Mouse (Mus musculus) spleen, adult 2 months (tissue): ENCODE results near the gene Sephs1. TPM values are rescaled to one million over a fixed set of nuclear protein-coding genes. Genes with fewer than 3 reads are reported as not detected.
A peak's percentile ranks its signal among the peaks of the same experiment; 100 is the strongest.

Source experiments
- DNase-seq, 2 experiments: peaks; one replicate each; pipeline versions ENCODE4 v3.0.0 to v3.0.0-alpha.2; 2012 to 2021; ENCODE audit warnings: low spot score in 2 of 2, low read depth in 1 of 2
- H3K27ac ChIP-seq: fragments of 200-500 bp; 2 replicates; pipeline ENCODE4 v1.5.1; 2012; ENCODE audit warnings: low read length, inconsistent platforms; ENCODE audit not compliant: insufficient read depth
- H3K27me3 ChIP-seq: fragments of 200-500 bp; 2 replicates; pipeline ENCODE4 v1.6.1; 2012; ENCODE audit warnings: mild to moderate bottlenecking, moderate library complexity, low read length, inconsistent platforms; ENCODE audit not compliant: control insufficient read depth, insufficient read depth
- H3K36me3 ChIP-seq: fragments of 200-500 bp; 2 replicates; pipeline ENCODE4 v1.6.1; 2012; ENCODE audit warnings: mild to moderate bottlenecking, low read length, inconsistent platforms; ENCODE audit not compliant: control insufficient read depth, insufficient read depth
- H3K4me1 ChIP-seq: fragments of 200-500 bp; 2 replicates; pipeline ENCODE4 v1.6.1; 2011; ENCODE audit warnings: inconsistent platforms; ENCODE audit not compliant: control insufficient read depth, insufficient read depth, insufficient read length
- H3K4me3 ChIP-seq: fragments of 200-500 bp; 2 replicates; pipeline ENCODE4 v1.5.1; 2011; ENCODE audit warnings: mild to moderate bottlenecking, inconsistent platforms; ENCODE audit not compliant: insufficient read depth, insufficient read length; ENCODE audit errors: extremely low read depth
- CTCF ChIP-seq: fragments of 200-500 bp; IDR thresholded peaks from 2 replicates; pipeline ENCODE4 v1.5.1; 2011; ENCODE audit warnings: mild to moderate bottlenecking, inconsistent platforms; ENCODE audit not compliant: insufficient read depth, insufficient read length, insufficient replicate concordance; ENCODE audit errors: extremely low read depth
- POLR2A ChIP-seq: fragments of 200-500 bp; IDR thresholded peaks from 2 replicates; pipeline ENCODE4 v1.6.1; 2011; ENCODE audit warnings: low read depth, low read length, inconsistent platforms
- WGBS: fragments of 180-500 bp; shearing (Covaris S2); methylation state at CpG from one replicate; pipeline ENCODE4 v1.1.7; 2018; 5-methylcytosine and 5-hydroxymethylcytosine counted together
- polyA plus RNA-seq: library from polyadenylated mRNA; depleted of rRNA; stranded (reverse); fragments of >200 nt; gene quantifications from 2 replicates; pipeline ENCODE4 v1.2.3, GENCODE M21; 2012; rRNA removed

The Sephs1 gene
- polyA plus RNA-seq = 8.8 and 10.8 TPM in 2 replicates

DNA sequence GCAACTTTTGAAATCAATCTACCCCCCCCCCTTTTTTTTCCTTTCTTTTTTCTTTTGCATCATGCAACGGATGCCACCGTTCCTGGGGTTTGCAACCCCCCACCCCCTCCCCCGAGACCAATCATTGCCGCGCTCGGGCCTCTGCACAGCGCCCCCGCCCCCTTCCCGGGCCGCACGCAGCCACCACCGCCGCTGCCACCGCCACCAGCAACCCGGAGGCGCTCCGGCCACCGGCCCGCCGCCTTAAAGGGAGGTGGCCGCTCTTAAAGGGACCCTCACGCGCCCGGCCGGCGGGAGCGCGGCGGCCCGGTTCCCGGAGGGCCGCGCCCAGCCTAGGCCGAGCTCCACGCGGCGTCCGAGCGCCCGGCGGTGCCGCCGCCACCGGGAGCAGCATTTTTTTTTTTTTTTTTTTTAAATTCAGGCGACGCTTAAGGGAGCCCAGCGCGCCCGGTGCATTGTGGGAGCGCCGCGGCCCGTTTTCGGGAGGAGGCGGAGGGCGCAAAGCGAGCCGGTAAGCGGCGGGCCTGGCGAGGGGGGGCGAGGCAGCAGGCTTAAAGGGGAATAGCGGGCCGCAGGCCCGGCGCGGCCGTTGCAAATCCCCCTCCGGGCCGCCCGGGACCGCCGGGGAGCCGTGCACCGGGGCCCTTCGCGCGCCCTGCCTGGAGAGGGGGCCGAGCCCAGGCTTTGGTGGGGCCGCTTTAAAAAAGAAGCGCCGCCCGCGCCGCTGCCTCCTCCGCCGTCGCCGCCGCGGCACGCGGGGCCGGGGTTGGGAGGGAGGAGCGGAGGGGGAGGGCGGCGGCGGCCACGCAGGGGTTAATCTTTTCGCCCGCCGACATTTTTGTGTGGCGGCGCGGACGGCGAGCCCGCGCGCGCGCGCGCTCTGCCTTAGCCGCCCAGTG lies at the start of gene Sephs1:
Gene Sephs1 (plus strand): TSS at position 215 of the 899 bp plus-strand sequence.
- Histone ChIP-seq H3K27ac (peak within 1 kb of the TSS; percentile 93), H3K4me3 (peak within 1 kb of the TSS; percentile 85), H3K4me1 (no peaks in the 10 kb centered on the region), H3K27me3 (no peaks in the 10 kb centered on the region), H3K36me3 (no peaks in the 10 kb centered on the region; the same call in 1 of the 2 replicates)
- no peak for TF ChIP-seq CTCF
- no peak for TF ChIP-seq POLR2A
- DNase-seq = peak; percentile 50 to 79
- under 1% methylated on average over 96 of the region's 115 CpGs for WGBS

DNA sequence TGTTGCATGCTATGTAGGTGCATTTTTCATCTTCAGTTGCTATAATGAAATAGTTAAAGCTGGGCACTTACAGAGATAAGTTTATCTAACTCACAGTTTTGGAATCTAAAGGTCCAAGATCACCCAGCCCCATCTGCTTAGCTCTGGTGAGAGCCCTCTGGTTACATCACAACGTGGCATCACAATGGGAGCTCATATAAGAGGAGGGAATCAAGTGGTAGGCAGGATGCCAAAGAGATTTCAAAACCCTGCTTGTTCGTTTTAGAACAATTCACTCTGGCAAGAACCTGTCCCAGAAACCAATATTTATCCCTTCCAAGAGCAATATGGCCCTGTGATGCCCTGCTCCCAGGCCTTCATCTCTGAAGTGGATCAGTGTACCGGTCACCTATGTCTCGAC lies 49.2 kb upstream of the Sephs1 start:
- Histone ChIP-seq H3K4me3 (no peak overlapping the region), H3K27me3 (no peaks in the 10 kb centered on the region), H3K4me1 (no peaks in the 10 kb centered on the region), H3K27ac (no peak overlapping the region), H3K36me3 (no peaks in the 10 kb centered on the region)
- 67% methylated on average over 4 of the region's 4 CpGs for WGBS
- TF ChIP-seq CTCF = no peak
- TF ChIP-seq POLR2A = no peak
- no peak for DNase-seq

DNA sequence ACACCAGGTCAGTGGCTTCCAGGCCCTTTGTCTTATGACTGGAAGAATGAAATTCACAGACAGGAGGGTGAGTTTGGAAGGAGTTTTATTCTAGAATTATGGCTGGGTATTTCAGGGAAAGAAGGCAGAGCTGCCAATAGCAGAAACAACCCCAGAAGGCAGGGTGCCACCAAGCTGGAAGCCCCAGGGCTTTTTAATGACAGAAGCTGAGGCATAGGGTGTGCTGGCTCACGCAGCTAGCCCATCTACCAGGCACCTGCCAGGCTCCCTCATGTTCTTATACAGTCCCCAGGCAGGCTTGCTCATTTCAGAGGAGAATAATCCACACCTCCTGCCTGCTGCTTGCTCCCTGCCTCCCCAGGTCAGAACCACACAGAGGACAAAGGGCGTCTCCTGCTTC lies 31.9 kb upstream of the Sephs1 start:
- Histone ChIP-seq H3K4me3 (no peak overlapping the region), H3K4me1 (no peaks in the 10 kb centered on the region), H3K27me3 (no peaks in the 10 kb centered on the region), H3K27ac (no peak overlapping the region), H3K36me3 (no peaks in the 10 kb centered on the region)
- 86% methylated on average over 2 of the region's 2 CpGs for WGBS
- TF ChIP-seq POLR2A (no peak), CTCF (no peak)
- DNase-seq = no peak

DNA sequence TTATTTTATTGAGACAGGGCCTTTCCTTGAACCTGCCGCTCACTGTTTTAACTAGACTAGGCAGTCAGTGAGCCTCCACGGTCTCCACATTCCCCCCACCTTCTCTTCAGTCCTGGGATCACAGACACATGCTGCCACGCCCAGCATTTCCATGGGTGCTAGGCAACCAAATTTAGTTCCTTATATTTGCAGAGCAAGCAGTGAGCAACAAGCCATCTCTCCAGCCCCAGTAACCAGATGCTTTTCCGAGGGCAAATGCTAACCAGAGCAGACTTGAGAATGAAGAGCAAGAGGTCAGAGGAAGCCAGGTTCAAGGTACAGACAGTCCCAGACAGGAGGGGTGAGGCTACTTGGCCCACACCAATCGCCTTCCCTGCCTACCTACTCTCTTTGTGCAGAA lies 24.2 kb upstream of the Sephs1 start:
- Histone ChIP-seq H3K27ac (no peak overlapping the region), H3K4me1 (no peaks in the 10 kb centered on the region), H3K27me3 (no peaks in the 10 kb centered on the region), H3K36me3 (no peaks in the 10 kb centered on the region), H3K4me3 (no peak overlapping the region)
- WGBS = 41% methylated on average over 5 of the region's 5 CpGs
- TF ChIP-seq CTCF = no peak
- TF ChIP-seq POLR2A = no peak
- no peak for DNase-seq

DNA sequence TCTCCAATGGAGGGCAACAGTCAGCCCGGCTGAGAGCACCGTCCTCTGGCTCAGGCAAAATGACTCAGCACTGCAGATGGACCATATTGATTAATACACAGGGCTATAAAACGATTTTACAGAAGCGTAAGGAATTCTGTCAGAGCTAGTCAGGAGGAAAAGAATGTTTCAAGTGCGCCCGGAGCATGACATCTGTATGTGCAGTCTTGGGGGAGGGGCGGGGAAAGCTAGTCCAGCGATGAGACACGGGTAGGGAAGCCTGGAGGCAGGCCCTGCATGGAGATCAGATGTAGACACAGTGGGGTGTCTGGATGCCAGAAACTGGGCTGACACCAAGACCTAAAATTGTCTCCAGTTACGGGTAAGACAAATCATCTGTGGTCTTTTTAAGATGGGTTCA lies 23.2 kb upstream of the Sephs1 start:
- WGBS = 85% methylated on average over 10 of the region's 10 CpGs
- TF ChIP-seq POLR2A = no peak
- DNase-seq = no peak
- no peaks in the 10 kb centered on the region for H3K27me3 ChIP-seq
- H3K36me3 ChIP-seq = no peaks in the 10 kb centered on the region
- H3K27ac ChIP-seq = no peak overlapping the region
- no peaks in the 10 kb centered on the region for H3K4me1 ChIP-seq
- H3K4me3 ChIP-seq = no peak overlapping the region

DNA sequence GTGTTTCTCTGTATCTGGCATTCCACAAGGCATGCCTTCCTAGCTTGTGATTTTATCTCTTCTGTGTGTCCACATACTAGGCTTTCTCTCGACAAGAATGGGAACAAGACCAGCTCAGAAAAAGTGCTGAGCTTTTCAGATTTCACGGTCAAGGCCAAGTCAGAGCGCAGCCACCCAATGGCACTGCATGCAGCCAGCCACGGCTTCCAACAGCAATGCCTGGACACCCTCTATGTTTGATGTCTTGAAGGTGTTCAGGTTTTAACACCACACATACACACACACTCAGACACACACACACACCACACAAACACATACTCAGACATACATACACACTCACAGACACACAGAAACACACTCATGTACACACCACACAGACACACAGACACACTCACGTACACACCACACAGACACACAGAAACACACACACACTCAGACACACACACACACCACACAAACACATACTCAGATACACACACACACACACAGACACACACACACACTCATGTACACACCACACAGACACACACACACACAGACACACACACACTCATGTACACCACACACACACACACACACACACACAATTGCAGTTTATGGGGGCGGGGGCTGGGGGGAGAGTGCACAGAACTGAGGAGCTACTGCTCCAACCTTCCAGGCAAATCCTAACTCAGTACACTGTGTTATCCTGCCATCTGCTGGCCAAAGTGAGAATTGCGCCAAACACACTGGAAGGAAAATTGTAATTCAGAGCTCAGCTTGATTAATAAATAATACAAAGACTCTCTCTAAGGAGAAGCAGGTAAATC lies 17.2 kb upstream of the Sephs1 start:
- H3K27me3 ChIP-seq = no peaks in the 10 kb centered on the region
- WGBS = 44% methylated on average over 7 of the region's 7 CpGs
- peak; percentile 18 to 54 for DNase-seq
- peak; percentile 64; the same call in 1 of the 2 replicates for TF ChIP-seq CTCF
- no peak for TF ChIP-seq POLR2A
- no peak overlapping the region for H3K4me3 ChIP-seq
- H3K4me1 ChIP-seq = no peaks in the 10 kb centered on the region
- H3K36me3 ChIP-seq = no peaks in the 10 kb centered on the region
- no peak overlapping the region for H3K27ac ChIP-seq
